Mouse (Mus musculus): ENCODE results near the gene Ptcra. TPM values are rescaled to one million over a fixed set of nuclear protein-coding genes. Genes with fewer than 3 reads are reported as not detected.
"Not testable (repeated sequence)": the region's sequence is repeated elsewhere in the genome, so short reads cannot be mapped to it uniquely, and the experiment has no call there.

Gene Ptcra
- polyA plus RNA-seq, 1 experiment from 2014 or later = 38.9 TPM

DNA sequence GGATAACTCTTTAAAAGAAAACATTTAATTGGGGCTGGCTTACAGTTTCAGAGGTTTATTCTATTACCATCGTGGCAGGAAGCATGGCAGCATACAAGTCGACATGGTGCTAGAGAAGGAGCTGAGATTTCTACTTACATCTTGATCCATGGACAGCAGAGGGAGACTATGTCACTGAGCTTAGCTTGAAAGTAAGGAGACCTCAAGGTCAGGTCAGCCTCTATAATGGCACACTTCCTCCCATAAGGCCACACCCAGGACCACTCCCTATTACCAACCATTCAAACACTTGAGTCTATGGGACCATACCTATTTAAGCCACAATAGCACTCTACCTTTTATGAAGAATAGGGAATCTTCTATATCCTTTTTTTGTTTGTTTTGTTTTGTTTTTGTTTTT lies 29.5 kb upstream of the Ptcra start:
- Histone ChIP-seq H3K36me3 (ENCODE audit: control insufficient read depth, insufficient read depth) (no peaks in the 10 kb centered on the region), H3K4me3 (ENCODE audit: low read length) (no peak overlapping the region), H3K27ac (ENCODE audit: low read length) (no peak overlapping the region), H3K4me2 (ENCODE audit: low read depth, low read length) (no peak overlapping the region), H3K9ac (ENCODE audit: low read length) (no peak overlapping the region), H3K4me1 (ENCODE audit: control insufficient read depth, insufficient read depth, low read length) (no peaks in the 10 kb centered on the region), H3K27me3 (ENCODE audit: control insufficient read depth, insufficient read depth, low read length) (no peaks in the 10 kb centered on the region), H3K9me3 (replicated peaks; ENCODE audit: control insufficient read depth, low read length) (no peaks in the 10 kb centered on the region)
- ATAC-seq (replicated peaks; ENCODE audit: extremely low read depth, insufficient read depth, low FRiP score) = no peak
- WGBS = 94% methylated on average over 2 of the region's 2 CpGs

DNA sequence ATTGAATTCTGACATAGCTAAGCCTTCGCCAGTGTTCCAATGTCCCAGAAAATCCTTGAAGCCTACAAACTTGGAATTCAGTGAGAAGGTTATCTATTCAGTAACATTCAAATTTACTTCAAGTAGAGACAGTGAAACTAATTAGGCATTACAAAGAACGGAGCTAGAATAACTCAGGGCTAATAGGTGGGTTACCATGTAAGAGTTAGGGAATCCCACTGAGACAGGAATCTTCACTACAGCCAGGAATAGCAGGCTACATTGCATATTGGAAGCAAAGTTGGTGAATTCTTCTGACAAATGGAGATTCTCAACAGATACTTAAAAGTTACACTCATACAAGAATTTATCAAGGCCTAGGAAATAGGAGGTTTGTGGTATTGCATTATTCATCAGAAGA lies 24.5 kb upstream of the Ptcra start:
- 65% methylated on average over 2 of the region's 2 CpGs for WGBS
- not testable (repeated sequence) for ATAC-seq (replicated peaks; ENCODE audit: extremely low read depth, insufficient read depth, low FRiP score); H3K36me3 ChIP-seq (ENCODE audit: control insufficient read depth, insufficient read depth); H3K9ac ChIP-seq (ENCODE audit: low read length); H3K9me3 ChIP-seq (replicated peaks; ENCODE audit: control insufficient read depth, low read length); H3K27ac ChIP-seq (ENCODE audit: low read length); H3K27me3 ChIP-seq (ENCODE audit: control insufficient read depth, insufficient read depth, low read length); H3K4me3 ChIP-seq (ENCODE audit: low read length); H3K4me2 ChIP-seq (ENCODE audit: low read depth, low read length); H3K4me1 ChIP-seq (ENCODE audit: control insufficient read depth, insufficient read depth, low read length)

DNA sequence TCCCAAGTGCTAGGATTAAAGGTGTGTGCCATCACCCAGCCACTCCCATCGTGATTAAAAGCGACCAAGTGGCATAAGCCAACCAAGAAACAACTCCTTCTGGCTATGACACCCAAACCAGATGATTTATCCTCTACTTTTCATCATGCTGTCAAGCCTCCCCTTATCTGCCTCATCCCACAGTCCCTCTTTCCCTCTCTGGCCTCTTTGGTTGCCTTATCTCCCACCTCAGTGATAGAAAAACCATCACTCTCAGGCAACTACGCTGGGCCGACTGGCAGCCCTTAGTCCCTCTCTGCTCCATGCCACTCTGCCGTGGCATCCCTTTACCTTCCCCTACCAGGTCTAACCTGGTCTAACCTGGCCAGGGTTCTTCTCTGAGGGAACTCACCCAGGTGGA lies 23.4 kb upstream of the Ptcra start:
- ATAC-seq (replicated peaks; ENCODE audit: extremely low read depth, insufficient read depth, low FRiP score) = no peak
- Histone ChIP-seq H3K4me1 (ENCODE audit: control insufficient read depth, insufficient read depth, low read length) (no peaks in the 10 kb centered on the region), H3K4me3 (ENCODE audit: low read length) (no peak overlapping the region), H3K36me3 (ENCODE audit: control insufficient read depth, insufficient read depth) (no peaks in the 10 kb centered on the region), H3K4me2 (ENCODE audit: low read depth, low read length) (no peak overlapping the region), H3K27me3 (ENCODE audit: control insufficient read depth, insufficient read depth, low read length) (no peaks in the 10 kb centered on the region), H3K9ac (ENCODE audit: low read length) (no peak overlapping the region), H3K9me3 (replicated peaks; ENCODE audit: control insufficient read depth, low read length) (no peaks in the 10 kb centered on the region), H3K27ac (ENCODE audit: low read length) (no peak overlapping the region)
- 76% methylated on average over 5 of the region's 5 CpGs for WGBS

DNA sequence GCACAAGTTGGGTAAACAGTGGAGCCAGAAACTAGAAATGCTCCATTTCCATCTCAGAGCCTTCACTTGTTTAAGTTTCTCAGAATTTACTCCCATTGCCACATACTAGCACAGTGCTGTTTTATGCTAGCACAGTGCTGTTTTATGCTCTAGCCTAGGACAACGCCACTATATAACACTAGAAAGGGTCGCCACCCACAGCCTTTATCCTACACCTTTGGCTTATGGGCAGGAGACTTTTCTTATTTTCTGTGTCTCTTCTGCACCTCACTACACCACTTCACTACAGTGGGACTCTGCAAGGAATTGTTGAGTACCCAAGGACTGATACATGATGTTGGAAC lies 19.7 kb upstream of the Ptcra start:
- H3K27me3 ChIP-seq (ENCODE audit: control insufficient read depth, insufficient read depth, low read length) = no peaks in the 10 kb centered on the region
- WGBS = 77% methylated on average over 2 of the region's 2 CpGs
- H3K36me3 ChIP-seq (ENCODE audit: control insufficient read depth, insufficient read depth) = peaks cover 21% of the 10 kb centered on the region
- H3K4me1 ChIP-seq (ENCODE audit: control insufficient read depth, insufficient read depth, low read length) = peaks cover 6% of the 10 kb centered on the region; the same call in 1 of the 2 replicates
- H3K9me3 ChIP-seq (replicated peaks; ENCODE audit: control insufficient read depth, low read length) = no peaks in the 10 kb centered on the region
- 0 out of 2 replicates have a peak, but pooled peaks have one; percentile 4 for ATAC-seq (replicated peaks; ENCODE audit: extremely low read depth, insufficient read depth, low FRiP score)
- no peak overlapping the region for H3K9ac ChIP-seq (ENCODE audit: low read length)
- peak overlapping the region; percentile 75 for H3K27ac ChIP-seq (ENCODE audit: low read length)
- peak overlapping the region; percentile 64 for H3K4me3 ChIP-seq (ENCODE audit: low read length)
- peak overlapping the region; percentile 65; the same call in 1 of the 2 replicates for H3K4me2 ChIP-seq (ENCODE audit: low read depth, low read length)

DNA sequence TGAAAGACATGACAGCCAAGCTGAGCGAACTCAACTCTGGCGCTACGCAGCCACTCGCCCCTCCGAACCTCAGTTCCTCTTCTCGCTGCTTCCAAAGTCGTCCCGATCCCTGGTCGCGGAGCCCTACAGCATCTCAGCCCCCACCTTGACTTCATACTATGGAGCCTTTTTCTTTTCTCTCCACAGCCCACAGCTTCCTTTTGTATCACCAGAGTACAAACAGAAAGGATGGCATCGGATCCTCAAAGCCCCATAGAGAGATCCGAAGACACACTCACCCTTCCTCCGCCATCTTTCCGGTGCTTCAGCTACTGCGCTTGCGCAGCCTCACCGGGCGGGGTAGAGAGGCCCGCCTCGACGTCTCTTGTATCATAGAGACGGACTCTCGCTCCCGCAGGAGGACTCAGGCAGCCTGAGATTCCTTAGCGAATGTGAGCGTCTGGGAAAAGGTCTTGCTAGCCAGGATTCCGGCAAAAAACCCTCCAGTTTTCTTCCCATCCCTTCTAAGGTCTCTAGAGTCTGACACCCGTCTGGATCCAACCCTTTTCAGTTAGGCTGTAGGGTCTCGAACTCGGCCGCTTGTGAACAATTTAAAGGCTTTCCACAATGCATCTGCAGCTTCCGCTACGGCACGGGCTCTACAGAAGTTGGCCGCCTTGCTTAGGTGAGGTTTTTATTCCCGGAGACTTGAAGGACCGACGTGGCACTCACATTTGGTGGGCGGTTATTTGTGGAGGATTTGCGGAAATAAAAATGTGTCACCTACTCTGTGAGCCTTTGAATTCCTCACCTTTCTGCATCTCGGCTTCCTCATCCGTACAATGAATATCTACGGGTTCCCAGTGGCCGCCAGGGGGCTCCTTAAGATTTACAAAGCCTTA lies 19.1 kb upstream of the Ptcra start, which contains the start of gene Rpl7l1:
Gene Rpl7l1, minus strand, starts transcription at position 332 of the 881 bp plus-strand sequence.
- under 1% methylated on average over 44 of the region's 44 CpGs for WGBS
- Histone ChIP-seq H3K27me3 (ENCODE audit: control insufficient read depth, insufficient read depth, low read length) (no peaks in the 10 kb centered on the region), H3K27ac (ENCODE audit: low read length) (peak within 1 kb of the TSS; percentile 75), H3K4me3 (ENCODE audit: low read length) (peak within 1 kb of the TSS; percentile 64), H3K9ac (ENCODE audit: low read length) (peak within 1 kb of the TSS; percentile 79), H3K4me2 (ENCODE audit: low read depth, low read length) (peak within 1 kb of the TSS; percentile 65), H3K9me3 (replicated peaks; ENCODE audit: control insufficient read depth, low read length) (no peaks in the 10 kb centered on the region), H3K36me3 (ENCODE audit: control insufficient read depth, insufficient read depth) (peaks cover 25% of the 10 kb centered on the region), H3K4me1 (ENCODE audit: control insufficient read depth, insufficient read depth, low read length) (peaks cover 6% of the 10 kb centered on the region; the same call in 1 of the 2 replicates)
- ATAC-seq (replicated peaks; ENCODE audit: extremely low read depth, insufficient read depth, low FRiP score) = peak; percentile 94

DNA sequence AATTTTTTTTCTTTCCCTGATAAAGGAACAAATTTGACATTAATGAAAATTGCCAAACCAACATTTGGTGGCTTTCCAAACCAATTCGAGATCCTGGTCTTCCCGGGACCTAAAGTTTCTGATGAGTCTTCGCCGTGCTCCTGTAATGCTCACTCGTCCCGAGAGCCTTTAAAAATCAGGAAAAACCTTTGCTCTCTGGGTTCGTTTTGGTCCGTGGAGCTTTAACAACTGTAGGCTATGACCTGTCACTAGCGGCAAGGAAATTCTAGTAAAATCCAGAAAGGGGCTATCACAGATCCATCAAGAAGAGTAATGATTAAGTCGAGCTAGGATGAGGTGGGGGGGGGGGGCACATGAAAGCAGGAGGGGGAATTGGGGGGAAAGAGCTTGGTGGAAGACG lies 18.4 kb upstream of the Ptcra start:
- peaks cover 32% of the 10 kb centered on the region for H3K36me3 ChIP-seq (ENCODE audit: control insufficient read depth, insufficient read depth)
- no peak; the same call in 1 of the 2 replicates for ATAC-seq (replicated peaks; ENCODE audit: extremely low read depth, insufficient read depth, low FRiP score)

DNA sequence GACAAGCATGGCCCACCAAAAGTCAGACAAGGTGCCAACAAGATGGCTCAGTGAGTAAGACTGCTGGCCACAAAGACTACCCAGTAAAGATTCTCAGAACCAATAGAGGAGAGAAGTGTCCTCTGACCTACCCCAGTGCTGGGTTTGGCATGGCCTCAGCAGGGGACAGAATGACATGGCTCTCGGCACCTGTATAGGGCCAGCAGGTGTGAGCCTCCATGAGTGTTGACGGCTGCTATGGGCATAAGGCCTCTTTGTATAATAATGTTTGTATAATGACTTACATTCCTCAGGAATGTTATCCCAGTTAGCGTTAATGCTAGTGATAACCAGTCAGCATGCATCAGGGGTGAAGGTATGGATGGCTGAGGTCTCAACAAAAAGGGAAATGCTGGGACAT lies 12.6 kb upstream of the Ptcra start:
- H3K9me3 ChIP-seq (replicated peaks; ENCODE audit: control insufficient read depth, low read length) = no peaks in the 10 kb centered on the region
- H3K4me2 ChIP-seq (ENCODE audit: low read depth, low read length) = no peak overlapping the region
- H3K27me3 ChIP-seq (ENCODE audit: control insufficient read depth, insufficient read depth, low read length) = no peaks in the 10 kb centered on the region
- peaks cover 14% of the 10 kb centered on the region for H3K4me1 ChIP-seq (ENCODE audit: control insufficient read depth, insufficient read depth, low read length)
- WGBS = 66% methylated on average over 3 of the region's 3 CpGs
- ATAC-seq (replicated peaks; ENCODE audit: extremely low read depth, insufficient read depth, low FRiP score) = no peak
- H3K9ac ChIP-seq (ENCODE audit: low read length) = no peak overlapping the region
- peaks cover 51% of the 10 kb centered on the region for H3K36me3 ChIP-seq (ENCODE audit: control insufficient read depth, insufficient read depth)
- no peak overlapping the region for H3K27ac ChIP-seq (ENCODE audit: low read length)
- no peak overlapping the region for H3K4me3 ChIP-seq (ENCODE audit: low read length)

More for the DNA sequence above, 18.4 kb upstream of the Ptcra start:
- Histone ChIP-seq H3K27ac (ENCODE audit: low read length) (peak overlapping the region; percentile 75), H3K4me3 (ENCODE audit: low read length) (peak overlapping the region; percentile 64), H3K4me2 (ENCODE audit: low read depth, low read length) (peak overlapping the region; percentile 61), H3K27me3 (ENCODE audit: control insufficient read depth, insufficient read depth, low read length) (no peaks in the 10 kb centered on the region), H3K9ac (ENCODE audit: low read length) (peak overlapping the region; percentile 79), H3K4me1 (ENCODE audit: control insufficient read depth, insufficient read depth, low read length) (peaks cover 6% of the 10 kb centered on the region; the same call in 1 of the 2 replicates), H3K9me3 (replicated peaks; ENCODE audit: control insufficient read depth, low read length) (no peaks in the 10 kb centered on the region)
- WGBS = 1% methylated on average over 11 of the region's 11 CpGs

DNA sequence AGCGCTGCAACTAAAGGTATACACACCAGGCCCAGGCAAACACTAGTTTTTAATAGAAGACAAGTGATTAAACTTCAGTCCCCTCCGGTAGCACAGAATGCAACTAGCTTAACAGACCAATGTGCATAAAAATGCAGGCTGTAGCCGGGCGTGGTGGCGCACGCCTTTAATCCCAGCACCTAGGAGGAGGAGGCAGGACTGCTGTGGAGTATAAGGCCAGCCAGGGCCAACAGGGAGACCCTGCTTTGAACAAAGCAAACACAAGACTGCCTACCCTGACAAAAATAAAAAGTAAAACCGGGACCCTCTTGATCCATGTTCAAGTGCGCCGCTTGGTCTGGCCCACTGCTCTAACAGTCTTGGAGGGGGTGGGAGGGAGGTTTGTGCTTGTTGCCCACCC lies 11.6 kb upstream of the Ptcra start:
- ATAC-seq (replicated peaks; ENCODE audit: extremely low read depth, insufficient read depth, low FRiP score) = no peak
- Histone ChIP-seq H3K4me3 (ENCODE audit: low read length) (no peak overlapping the region), H3K9ac (ENCODE audit: low read length) (no peak overlapping the region), H3K36me3 (ENCODE audit: control insufficient read depth, insufficient read depth) (peaks cover 47% of the 10 kb centered on the region), H3K4me1 (ENCODE audit: control insufficient read depth, insufficient read depth, low read length) (peaks cover 13% of the 10 kb centered on the region), H3K9me3 (replicated peaks; ENCODE audit: control insufficient read depth, low read length) (no peaks in the 10 kb centered on the region), H3K27ac (ENCODE audit: low read length) (no peak overlapping the region), H3K27me3 (ENCODE audit: control insufficient read depth, insufficient read depth, low read length) (no peaks in the 10 kb centered on the region), H3K4me2 (ENCODE audit: low read depth, low read length) (no peak overlapping the region)
- 93% methylated on average over 9 of the region's 9 CpGs for WGBS

DNA sequence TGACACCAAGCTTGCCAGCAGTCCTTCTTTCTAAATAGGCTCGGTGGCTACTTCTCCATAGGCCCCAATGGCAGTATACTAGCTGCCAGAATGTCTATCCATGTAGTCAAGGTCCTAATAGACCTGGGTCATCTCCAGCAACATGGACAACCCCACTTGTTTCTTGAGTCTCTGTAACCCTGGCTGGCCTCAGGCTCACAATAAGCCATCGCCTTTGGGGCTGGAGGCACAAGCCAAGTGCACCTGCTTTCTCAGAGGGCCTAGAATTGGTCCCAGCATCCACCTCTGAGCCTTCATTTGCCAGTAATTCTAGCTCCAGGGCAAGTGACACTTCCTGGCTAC lies 10.6 kb upstream of the Ptcra start:
- no peak for ATAC-seq (replicated peaks; ENCODE audit: extremely low read depth, insufficient read depth, low FRiP score)
- WGBS = 48% methylated on average over 2 of the region's 2 CpGs
- no peak overlapping the region; the same call in 1 of the 2 replicates for H3K4me3 ChIP-seq (ENCODE audit: low read length)
- H3K9ac ChIP-seq (ENCODE audit: low read length) = no peak overlapping the region
- peaks cover 13% of the 10 kb centered on the region for H3K4me1 ChIP-seq (ENCODE audit: control insufficient read depth, insufficient read depth, low read length)
- H3K36me3 ChIP-seq (ENCODE audit: control insufficient read depth, insufficient read depth) = peaks cover 39% of the 10 kb centered on the region
- H3K9me3 ChIP-seq (replicated peaks; ENCODE audit: control insufficient read depth, low read length) = no peaks in the 10 kb centered on the region
- no peak overlapping the region for H3K27ac ChIP-seq (ENCODE audit: low read length)
- H3K4me2 ChIP-seq (ENCODE audit: low read depth, low read length) = peak overlapping the region; percentile 65; the same call in 1 of the 2 replicates
- H3K27me3 ChIP-seq (ENCODE audit: control insufficient read depth, insufficient read depth, low read length) = no peaks in the 10 kb centered on the region
